Mouse (Mus musculus): ENCODE results near the gene Sox5.

Sox5 gene

DNA sequence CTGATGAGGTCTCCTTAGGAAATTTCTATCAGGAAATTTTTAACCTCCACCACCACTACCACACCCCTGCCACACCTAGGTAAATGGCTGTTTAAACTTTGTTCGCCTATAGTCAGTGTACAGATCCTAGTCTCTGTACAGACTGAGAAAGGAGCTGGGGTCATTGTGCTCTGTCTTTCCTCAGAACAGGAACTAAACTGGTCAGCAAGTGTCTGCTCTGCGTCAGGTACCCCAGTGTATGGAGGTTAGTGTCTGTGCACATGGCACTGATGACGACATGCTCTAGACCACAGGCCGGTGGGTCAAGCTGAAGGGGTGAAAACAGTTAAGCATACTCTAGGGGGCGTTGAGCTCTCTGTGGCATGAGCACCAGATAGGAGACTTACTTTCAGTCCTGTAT, 605.1 kb downstream of the Sox5 start:
- WGBS: 90% methylated on average over 5 of the region's 5 CpGs

DNA sequence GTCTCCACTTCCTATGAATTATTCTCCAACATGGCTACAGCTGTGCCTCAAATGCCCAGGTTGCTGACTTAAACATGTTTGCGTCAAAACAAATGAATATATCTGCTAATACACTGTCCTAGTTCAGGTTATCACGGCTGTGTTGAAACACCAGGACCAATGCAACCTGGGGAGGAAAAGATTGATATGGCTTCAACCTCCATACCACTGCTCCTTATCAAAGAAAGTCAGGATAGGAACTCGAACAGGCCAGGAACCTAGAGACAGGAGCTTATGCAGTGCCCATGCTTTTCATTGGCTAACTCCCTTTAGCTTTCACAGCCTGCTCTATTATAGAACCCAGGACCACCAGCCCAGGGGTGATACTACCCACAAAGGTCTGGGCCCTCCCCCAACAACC, 606.2 kb downstream of the Sox5 start:
- WGBS: 89% methylated on average over 3 of the region's 3 CpGs

DNA sequence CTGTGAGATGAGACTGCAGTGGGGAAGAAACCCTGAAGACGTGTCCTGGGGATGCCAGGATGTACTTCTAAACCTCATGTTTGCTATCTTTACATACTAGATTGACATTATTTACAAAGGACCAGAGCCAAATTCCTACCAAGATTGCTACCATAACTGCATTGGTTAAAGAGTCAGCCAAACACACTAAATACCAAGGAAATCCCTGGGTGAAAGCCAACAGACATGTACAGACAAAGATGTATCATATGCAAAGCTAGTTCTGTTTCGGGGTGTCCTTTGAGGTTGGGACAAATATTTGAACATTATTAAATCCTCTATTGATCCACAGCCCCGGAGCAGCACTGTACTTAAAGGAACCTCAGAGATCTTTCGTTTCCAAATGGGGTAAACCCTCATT, 611.2 kb downstream of the Sox5 start:
- WGBS: 83% methylated on average over 4 of the region's 4 CpGs

DNA sequence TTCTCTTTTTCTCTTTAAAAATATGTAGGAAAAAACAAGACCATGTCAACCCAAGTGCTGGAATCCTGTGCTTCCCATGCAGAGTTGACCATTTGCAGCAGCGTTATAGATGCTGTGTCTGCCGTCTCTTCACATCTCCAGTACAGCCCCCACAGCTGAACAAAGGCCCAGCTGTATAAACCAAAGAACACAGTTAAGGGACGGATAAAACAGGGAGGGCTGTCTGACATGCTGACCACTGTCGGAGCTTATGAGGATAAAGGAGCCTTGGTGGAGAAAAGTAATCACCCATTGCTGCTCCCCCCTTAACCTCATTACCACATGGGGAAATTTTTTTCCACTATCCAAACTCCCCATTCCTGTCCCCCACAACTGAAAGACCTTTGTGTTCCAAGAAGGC, 612.0 kb downstream of the Sox5 start:
- 50% methylated on average over 4 of the region's 4 CpGs for WGBS

DNA sequence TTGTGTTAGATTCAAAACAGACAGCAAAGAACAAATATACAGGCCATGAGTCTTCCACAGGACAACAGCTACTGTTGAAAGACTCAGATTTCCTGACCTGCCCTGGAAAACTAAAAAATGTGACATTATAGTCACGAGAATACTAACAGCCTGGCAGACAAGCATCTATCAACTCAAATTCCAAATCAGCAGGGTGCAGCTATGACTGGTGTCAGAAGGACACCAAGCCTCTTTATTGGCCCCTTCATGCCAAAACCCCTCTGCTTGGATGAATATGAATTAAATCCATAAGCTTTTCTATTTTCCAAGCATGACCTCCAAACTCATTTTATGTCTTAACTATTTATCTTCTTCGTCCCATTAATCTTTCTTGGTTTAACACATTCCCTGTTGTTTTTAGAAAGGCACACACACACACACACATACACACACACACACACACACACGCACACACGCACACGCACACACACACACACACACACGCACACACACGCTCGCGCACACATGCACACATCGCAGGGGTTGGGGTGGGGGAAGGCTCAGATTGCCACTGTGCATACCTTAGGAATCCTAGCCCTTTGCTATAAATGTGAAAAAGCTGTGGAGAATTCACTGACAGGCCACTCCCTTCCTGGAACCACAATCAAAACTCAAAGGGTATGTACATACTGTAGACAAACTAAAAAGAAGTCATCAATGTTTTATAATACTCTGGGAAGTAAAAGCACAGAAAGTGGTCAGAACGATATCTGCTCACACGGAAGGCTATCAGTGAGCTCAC, 612.9 kb downstream of the Sox5 start:
- 87% methylated on average over 12 of the region's 12 CpGs for WGBS

DNA sequence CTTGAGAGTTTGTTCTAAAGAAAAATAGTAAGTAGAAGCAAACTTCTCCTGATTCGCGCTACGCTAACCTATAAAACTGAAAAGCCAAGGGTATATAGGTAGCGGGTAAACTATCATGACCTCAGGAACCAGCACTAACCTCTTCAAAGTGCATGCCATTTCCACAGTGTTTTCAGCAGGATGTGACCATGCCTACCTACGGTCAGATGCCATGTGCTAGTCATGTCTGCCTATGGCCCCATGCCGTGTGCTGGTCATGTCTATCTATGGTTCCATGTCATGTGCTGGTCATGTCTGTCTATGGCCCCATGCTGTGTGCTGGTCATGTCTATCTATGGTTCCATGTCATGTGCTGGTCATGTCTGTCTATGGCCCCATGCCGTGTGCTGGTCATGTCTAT, 614.7 kb downstream of the Sox5 start:
- 98% methylated on average over 7 of the region's 7 CpGs for WGBS

DNA sequence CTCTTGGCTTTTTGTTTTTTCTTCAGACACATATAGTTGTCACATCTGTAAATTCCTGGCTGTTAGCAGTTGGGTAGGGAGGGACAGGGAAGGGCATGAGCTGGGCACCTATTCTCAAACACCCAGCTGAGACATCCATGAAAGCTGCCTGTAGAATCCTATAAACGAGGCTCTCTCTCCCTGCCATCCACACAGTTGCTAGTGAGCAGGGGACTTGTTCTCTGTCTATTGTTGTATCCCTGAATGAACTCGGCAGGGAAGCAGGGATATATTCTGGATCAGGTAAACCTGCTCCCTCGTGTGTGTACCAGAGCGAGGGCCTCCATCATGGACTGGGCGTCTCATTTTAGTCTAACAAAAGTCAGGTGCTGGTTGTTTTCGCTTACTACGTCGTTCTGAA, 615.1 kb downstream of the Sox5 start:
- 64% methylated on average over 8 of the region's 8 CpGs for WGBS

GRCm38 (mm10) chr6:144166104-144166503, 615.7 kb downstream of the Sox5 start:
- WGBS: 17% methylated on average over 8 of the region's 8 CpGs

DNA sequence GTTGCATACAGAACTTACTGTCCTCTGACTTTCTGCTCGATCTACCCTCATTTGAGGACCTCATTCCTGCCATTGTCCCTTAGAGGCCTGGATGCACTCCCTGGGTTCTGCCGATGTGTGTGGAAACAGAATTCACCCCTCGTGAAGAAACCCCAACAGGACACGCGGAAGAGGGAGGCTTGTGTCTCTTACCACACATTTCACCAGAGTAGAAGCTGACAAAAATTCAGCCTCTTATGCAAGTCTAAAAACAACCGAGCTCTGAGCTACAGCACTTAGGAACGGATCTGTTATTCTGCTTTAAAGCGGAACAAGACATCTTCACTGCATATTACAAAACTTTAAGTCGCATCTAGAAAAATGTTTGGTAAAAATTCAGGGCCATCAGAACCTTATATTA, 618.3 kb downstream of the Sox5 start:
- 61% methylated on average over 9 of the region's 9 CpGs for WGBS

- 60% methylated on average over 12 of the region's 12 CpGs for WGBS
Observed at GRCm38 (mm10) chr6:144158637-144159036, 623.1 kb downstream of the Sox5 start.

DNA sequence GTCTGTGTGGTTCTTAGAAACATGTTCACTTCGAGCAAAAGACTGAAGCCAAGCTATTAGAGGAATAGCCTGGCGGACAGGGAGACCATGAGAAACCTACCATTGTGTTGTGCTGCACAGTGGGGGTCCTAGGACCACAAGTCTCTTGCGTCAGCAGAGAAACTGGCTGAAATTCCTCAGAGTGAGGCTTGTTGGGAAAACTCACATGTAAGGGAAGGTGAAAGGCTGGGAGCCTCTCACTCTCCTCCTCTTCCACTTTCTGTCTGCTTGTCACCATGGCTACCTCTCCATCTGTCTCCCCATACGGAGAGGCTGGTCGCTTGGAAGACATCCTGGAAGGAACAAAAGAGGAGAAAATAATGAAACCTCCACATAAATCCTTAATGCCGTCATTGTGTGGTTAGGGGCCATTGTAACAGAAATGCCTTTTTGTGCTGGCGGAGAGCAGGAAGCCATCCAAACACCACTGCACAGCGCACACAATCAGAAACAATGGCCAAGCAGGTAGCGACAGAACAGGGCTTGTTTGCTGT, 626.8 kb downstream of the Sox5 start:
- 33% methylated on average over 9 of the region's 9 CpGs for WGBS

DNA sequence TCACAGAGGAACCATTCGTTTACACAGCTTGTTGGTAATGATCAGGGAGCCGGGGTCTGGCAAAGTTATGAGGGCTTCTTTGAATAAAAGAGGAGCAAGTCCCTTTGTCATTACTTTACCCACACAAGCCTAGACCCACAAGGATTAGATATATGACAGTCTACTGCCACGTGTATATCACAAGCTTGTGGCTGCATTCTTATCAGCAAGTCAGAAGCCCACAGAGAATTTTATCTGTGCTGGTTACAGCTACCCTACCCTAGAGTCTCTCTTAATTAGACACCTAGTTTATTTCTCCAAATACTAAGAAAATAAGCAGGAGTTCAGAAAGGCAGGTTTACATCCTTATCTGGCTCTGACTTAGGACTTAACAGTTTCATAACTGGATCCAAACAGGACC, 629.8 kb downstream of the Sox5 start:
- WGBS: 68% methylated on average over 3 of the region's 3 CpGs

DNA sequence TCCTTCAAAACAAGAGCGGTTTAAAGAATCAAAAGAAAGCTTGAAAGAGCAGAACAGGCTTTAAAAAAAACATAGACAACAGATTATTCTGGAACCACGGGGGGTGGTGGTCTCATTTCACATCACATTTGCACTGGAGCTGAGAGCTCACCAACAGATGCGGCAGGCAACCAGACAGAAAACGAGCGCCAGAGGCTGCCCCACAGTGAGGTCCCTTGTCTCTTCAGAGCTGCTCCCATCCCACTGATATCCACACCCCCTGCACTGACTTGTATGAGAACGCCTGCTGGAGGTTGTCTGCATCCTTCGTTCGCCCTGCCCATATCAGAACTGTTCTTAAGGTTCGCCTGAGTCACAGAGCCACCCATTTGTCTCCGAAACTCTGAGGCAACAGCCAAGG, 630.7 kb downstream of the Sox5 start:
- 51% methylated on average over 10 of the region's 10 CpGs for WGBS

DNA sequence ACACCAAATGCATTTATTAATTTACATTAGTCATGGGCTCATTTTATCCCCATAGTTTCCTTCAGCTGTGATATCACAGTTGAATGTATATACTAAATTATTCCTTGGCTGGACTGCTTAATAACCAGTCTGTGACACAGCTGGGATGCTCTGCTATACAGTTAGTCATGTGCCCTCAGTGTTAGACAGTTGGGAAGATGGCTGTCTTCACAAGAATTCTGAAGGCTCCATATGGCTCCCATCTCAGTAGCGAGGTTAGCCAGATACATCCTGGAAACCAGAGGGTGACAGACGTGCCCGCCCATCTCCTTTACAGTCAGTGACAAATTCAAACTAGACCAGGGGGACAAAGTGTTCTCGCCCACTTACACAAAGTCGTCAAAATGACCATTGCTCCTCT, 644.4 kb downstream of the Sox5 start:
- 67% methylated on average over 5 of the region's 5 CpGs for WGBS

- 92% methylated on average over 4 of the region's 4 CpGs for WGBS
Observed at GRCm38 (mm10) chr6:144136894-144137293, 644.9 kb downstream of the Sox5 start.

DNA sequence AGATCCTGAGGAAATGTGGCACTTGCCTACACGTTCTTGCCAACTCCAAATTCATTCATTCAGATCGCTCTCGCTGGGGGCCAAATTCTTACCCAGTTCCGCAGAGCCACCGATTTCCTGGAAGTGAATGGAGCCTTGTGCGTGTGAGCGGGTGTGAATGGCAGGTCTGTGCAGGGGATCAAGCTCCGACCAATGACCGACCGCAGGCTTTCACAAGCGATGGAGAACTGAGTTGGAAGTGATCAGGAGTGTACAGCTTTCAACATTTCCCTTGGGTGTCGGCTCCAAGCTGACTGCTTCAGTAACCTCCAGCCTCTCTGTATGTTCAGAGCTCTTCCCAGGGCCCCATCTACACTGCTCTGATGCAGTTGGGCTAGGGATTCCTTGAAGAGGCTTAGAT, 651.9 kb downstream of the Sox5 start:
- WGBS: 74% methylated on average over 12 of the region's 12 CpGs

DNA sequence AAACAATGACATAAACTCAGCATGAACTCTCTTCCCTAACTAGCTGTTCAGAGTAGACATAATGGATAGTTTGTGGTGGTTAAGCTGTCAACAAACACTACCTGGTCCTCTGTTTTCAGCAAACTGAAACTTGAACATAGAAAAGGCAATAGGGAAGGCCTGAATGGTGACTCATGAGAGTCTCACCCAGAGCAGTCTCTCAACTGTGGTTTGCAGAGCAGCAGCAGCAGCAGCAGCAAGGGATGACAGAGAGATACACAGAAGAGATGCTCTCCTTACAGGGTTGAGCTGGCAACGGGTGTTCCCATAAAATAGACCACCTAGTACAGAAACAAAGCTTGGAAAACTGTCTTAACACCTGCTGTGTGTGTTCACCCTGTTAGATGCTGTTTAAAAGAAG, 661.8 kb downstream of the Sox5 start:
- WGBS: 96% methylated on average over 1 of the region's 1 CpGs

GRCm38 (mm10) chr6:144116646-144117045, 665.1 kb downstream of the Sox5 start:
- 67% methylated on average over 6 of the region's 6 CpGs for WGBS

DNA sequence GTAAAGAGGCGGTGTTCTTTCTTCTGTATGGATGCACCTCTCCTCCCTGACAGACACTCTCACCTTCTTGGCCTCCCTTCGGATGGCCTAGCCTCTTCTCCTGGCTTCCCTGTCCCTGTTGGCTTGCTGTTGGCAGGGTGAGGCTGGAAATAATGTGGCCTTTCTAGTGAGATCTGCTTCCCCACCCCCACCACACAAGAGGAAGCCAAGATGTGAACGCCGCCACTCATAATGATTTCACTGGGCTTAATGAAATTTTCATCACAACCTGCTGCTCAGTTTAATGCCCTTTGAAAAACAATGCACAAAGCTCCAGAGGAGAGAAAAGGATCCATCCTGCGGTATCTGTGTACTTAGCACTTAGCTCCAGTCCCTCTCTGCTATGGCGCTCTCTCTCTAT, 670.2 kb downstream of the Sox5 start:
- 70% methylated on average over 6 of the region's 6 CpGs for WGBS

DNA sequence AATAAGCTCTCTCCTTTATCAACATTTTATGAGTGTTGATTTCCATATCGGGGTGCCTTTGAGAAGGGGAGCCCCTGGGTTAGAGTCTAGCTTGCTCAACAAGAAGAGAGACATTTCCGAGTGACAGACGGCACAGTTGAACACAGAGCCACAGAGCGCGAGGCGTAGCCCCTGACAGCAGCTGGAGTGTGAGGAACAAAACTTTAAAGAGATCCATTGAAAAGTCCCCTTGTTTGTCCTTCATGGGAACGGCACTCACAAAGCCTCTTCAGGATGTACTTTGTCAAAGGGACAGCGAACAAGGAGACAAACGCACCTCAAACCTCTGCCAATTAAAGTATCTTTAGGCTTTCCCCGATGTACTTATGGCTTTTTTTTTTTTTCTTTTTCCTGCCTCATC, 674.9 kb downstream of the Sox5 start:
- 33% methylated on average over 10 of the region's 10 CpGs for WGBS

- WGBS: 85% methylated on average over 12 of the region's 12 CpGs
Observed at GRCm38 (mm10) chr6:144105645-144106044, 676.1 kb downstream of the Sox5 start.

- 87% methylated on average over 6 of the region's 6 CpGs for WGBS
Observed at GRCm38 (mm10) chr6:144103612-144104011, 678.2 kb downstream of the Sox5 start.

DNA sequence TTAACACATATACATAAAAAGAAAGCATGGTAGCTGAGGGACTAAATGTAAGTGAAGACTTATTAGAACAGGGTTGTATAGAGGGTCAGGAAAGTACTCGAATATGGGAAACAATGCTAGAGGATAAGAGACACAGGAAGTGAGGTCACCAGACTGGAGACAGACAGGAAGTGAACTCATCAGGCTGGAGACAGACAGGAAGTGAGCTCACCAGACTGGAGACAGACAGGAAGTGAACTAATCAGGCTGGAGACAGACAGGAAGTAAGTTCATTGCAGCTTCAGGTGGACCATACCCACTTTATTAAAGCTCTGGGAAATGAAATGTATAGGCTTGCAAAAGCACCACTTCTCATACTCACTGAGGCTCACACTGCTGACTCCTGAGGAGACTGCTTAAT, 680.9 kb downstream of the Sox5 start:
- WGBS: 78% methylated on average over 1 of the region's 1 CpGs

DNA sequence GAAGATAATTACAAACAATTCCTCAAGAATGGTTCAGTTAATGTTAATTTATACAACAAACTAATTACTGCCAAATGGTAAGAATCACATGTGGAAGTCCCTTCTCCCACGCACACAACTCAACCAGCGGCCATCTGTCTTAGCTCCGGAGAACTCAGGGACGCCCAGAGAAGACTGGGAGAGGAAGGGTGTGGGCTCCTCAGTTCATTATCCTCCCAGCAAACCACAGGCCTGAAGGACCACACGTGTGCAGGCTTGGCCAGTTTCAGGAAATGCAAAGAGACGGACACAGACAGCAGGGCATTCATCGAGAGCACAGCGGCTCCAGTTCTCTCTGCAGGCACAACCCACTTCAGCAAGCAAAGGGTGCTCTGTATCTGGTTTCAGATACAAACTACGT, 683.7 kb downstream of the Sox5 start:
- WGBS: 28% methylated on average over 9 of the region's 9 CpGs

Data from cerebral cortex, adult 2 months (tissue).